Mouse (Mus musculus) myocyte (in vitro differentiated cells): Measurements from ENCODE around the gene Traf4. TPM values are rescaled to one million over a fixed set of nuclear protein-coding genes. Genes with fewer than 3 reads are reported as not detected.

Experiments used
- H3K27me3 ChIP-seq: one replicate; pipeline ENCODE4 v1.6.1; 2011; ENCODE audit not compliant: control insufficient read depth, insufficient read depth, insufficient read length
- H3K36me3 ChIP-seq: one replicate; pipeline ENCODE4 v1.6.1; 2011; ENCODE audit not compliant: control insufficient read depth, insufficient read depth
- H3K4me2 ChIP-seq: one replicate; pipeline ENCODE4 v1.6.1; 2011; ENCODE audit warnings: low read depth, control low read depth
- H3K4me3 ChIP-seq: one replicate; pipeline ENCODE4 v1.5.1; 2011; ENCODE audit warnings: mild to moderate bottlenecking, control low read depth, moderate library complexity
- H3K79me2 ChIP-seq: one replicate; pipeline ENCODE4 v1.6.1; 2011; ENCODE audit not compliant: control insufficient read depth, insufficient read depth
- H3ac ChIP-seq: one replicate; pipeline ENCODE4 v1.6.1; 2011; ENCODE audit not compliant: control insufficient read depth, insufficient read length
- CEBPB ChIP-seq: IDR thresholded peaks from 2 replicates; pipeline ENCODE4 v1.6.1; 2011; ENCODE audit warnings: mild to moderate bottlenecking, moderate library complexity; ENCODE audit not compliant: poor library complexity, insufficient read depth, severe bottlenecking
- E2F4 ChIP-seq: IDR thresholded peaks from one replicate; pipeline ENCODE4 v1.6.1; 2011; ENCODE audit warnings: mild to moderate bottlenecking, control low read depth, moderate library complexity; ENCODE audit not compliant: insufficient read depth
- MAX ChIP-seq: IDR thresholded peaks from one replicate; pipeline ENCODE4 v1.6.1; 2011; ENCODE audit warnings: low read depth, mild to moderate bottlenecking, control low read depth
- MYOD1 ChIP-seq, 3 experiments: IDR thresholded peaks; one replicate each; pipeline ENCODE4 v1.6.1; 2011; ENCODE audit warnings: control low read depth in 2 of 3, low read depth in 2 of 3, mild to moderate bottlenecking in 2 of 3, moderate library complexity in 1 of 3; ENCODE audit not compliant: insufficient read length in 2 of 3, control insufficient read depth in 1 of 3
- MYOG ChIP-seq, 3 experiments: IDR thresholded peaks; one replicate each; pipeline ENCODE4 v1.6.1; 2011; ENCODE audit warnings: control low read depth in 2 of 3, low read depth in 2 of 3, mild to moderate bottlenecking in 2 of 3; ENCODE audit not compliant: insufficient read length in 2 of 3, control insufficient read depth in 1 of 3, insufficient read depth in 1 of 3
- POLR2A ChIP-seq: IDR thresholded peaks from one replicate; pipeline ENCODE4 v1.6.1; 2011; ENCODE audit warnings: low read depth, mild to moderate bottlenecking, control low read depth, moderate library complexity; ENCODE audit not compliant: insufficient read length
- POLR2AphosphoS2 ChIP-seq: IDR thresholded peaks from one replicate; pipeline ENCODE4 v1.6.1; 2011; ENCODE audit warnings: low read depth, control low read depth; ENCODE audit not compliant: insufficient read length
- REST ChIP-seq: IDR thresholded peaks from one replicate; pipeline ENCODE4 v1.6.1; 2011; ENCODE audit warnings: mild to moderate bottlenecking, control low read depth, moderate library complexity; ENCODE audit not compliant: insufficient read depth, insufficient read length
- SRF ChIP-seq: IDR thresholded peaks from one replicate; pipeline ENCODE4 v1.6.1; 2011; ENCODE audit warnings: low read depth; ENCODE audit not compliant: control insufficient read depth, insufficient read length
- TCF12 ChIP-seq: IDR thresholded peaks from one replicate; pipeline ENCODE4 v1.6.1; 2011; ENCODE audit warnings: mild to moderate bottlenecking, control low read depth; ENCODE audit not compliant: poor library complexity, insufficient read depth, severe bottlenecking
- TCF3 ChIP-seq: IDR thresholded peaks from one replicate; pipeline ENCODE4 v1.6.1; 2011; ENCODE audit warnings: low read depth, control low read depth; ENCODE audit not compliant: insufficient read length
- USF1 ChIP-seq: IDR thresholded peaks from one replicate; pipeline ENCODE4 v1.6.1; 2011; ENCODE audit warnings: low read depth, mild to moderate bottlenecking, control low read depth, moderate library complexity
- polyA plus RNA-seq: library from polyadenylated mRNA; unstranded; fragments of >200 nt; fragmentation: generic; extraction: Trizol; gene quantifications from one replicate; pipeline ENCODE4 v1.2.1, GENCODE M21; 2012; ENCODE audit warnings: missing spikeins

Gene Traf4
- polyA plus RNA-seq, 1 experiment, result 206 TPM

- H3K4me3 ChIP-seq, result peak overlapping the region; percentile 62
- no peak overlapping the region for H3ac ChIP-seq
- H3K36me3 ChIP-seq, result peaks cover 15% of the 10 kb centered on the region
- H3K27me3 ChIP-seq, result no peaks in the 10 kb centered on the region
- TF ChIP-seq TCF3 (no peak), TCF12 (no peak), POLR2AphosphoS2 (peak; percentile 1), SRF (no peak)
- peak overlapping the region; percentile 99 for H3K4me2 ChIP-seq
- H3K79me2 ChIP-seq, result peaks cover 3% of the 10 kb centered on the region
Observed at GRCm38 (mm10) chr11:78175771-78176401, 10.5 kb upstream of the Traf4 start.

GRCm38 (mm10) chr11:78174506-78174905 lies 9.1 kb upstream of the Traf4 start:
- no peak overlapping the region for H3ac ChIP-seq
- no peaks in the 10 kb centered on the region for H3K79me2 ChIP-seq
- H3K36me3 ChIP-seq, result peaks cover 1% of the 10 kb centered on the region
- no peaks in the 10 kb centered on the region for H3K27me3 ChIP-seq
- H3K4me2 ChIP-seq, result no peak overlapping the region
- H3K4me3 ChIP-seq, result no peak overlapping the region
- no peak for TF ChIP-seq REST
- no peak for TF ChIP-seq POLR2A
- no peak for TF ChIP-seq USF1
- no peak for TF ChIP-seq MAX
- TF ChIP-seq MYOG (IDR thresholded peaks at IDR 0.05; ENCODE audit: control insufficient read depth in 1 of 3, insufficient read depth in 1 of 3, insufficient read length in 2 of 3, low read depth in 2 of 3), result no peak
- TF ChIP-seq SRF, result no peak
- TF ChIP-seq CEBPB, result no peak
- no peak for TF ChIP-seq TCF3
- TF ChIP-seq E2F4, result no peak
- no peak for TF ChIP-seq MYOD1 (IDR thresholded peaks at IDR 0.05; ENCODE audit: control insufficient read depth in 1 of 3, insufficient read length in 2 of 3, low read depth in 2 of 3)
- TF ChIP-seq POLR2AphosphoS2, result no peak
- TF ChIP-seq TCF12, result no peak

- TF ChIP-seq MYOG (IDR thresholded peaks at IDR 0.05; ENCODE audit: control insufficient read depth in 1 of 3, insufficient read depth in 1 of 3, insufficient read length in 2 of 3, low read depth in 2 of 3) (peak in 1 of 3 experiments; percentile 17), MAX (no peak)
- Histone ChIP-seq H3K36me3 (no peaks in the 10 kb centered on the region), H3K79me2 (no peaks in the 10 kb centered on the region), H3K27me3 (no peaks in the 10 kb centered on the region), H3ac (no peak overlapping the region), H3K4me3 (no peak overlapping the region), H3K4me2 (no peak overlapping the region)
Observed at GRCm38 (mm10) chr11:78172748-78173383, 7.5 kb upstream of the Traf4 start.

GRCm38 (mm10) chr11:78172034-78172747 lies 6.8 kb upstream of the Traf4 start:
- Histone ChIP-seq H3K4me2 (no peak overlapping the region), H3ac (no peak overlapping the region), H3K79me2 (no peaks in the 10 kb centered on the region), H3K27me3 (no peaks in the 10 kb centered on the region), H3K36me3 (no peaks in the 10 kb centered on the region), H3K4me3 (no peak overlapping the region)
- TF ChIP-seq POLR2AphosphoS2, result no peak
- TF ChIP-seq POLR2A, result no peak
- no peak for TF ChIP-seq E2F4
- no peak for TF ChIP-seq MYOG (IDR thresholded peaks at IDR 0.05; ENCODE audit: control insufficient read depth in 1 of 3, insufficient read depth in 1 of 3, insufficient read length in 2 of 3, low read depth in 2 of 3)
- no peak for TF ChIP-seq SRF
- no peak for TF ChIP-seq MYOD1 (IDR thresholded peaks at IDR 0.05; ENCODE audit: control insufficient read depth in 1 of 3, insufficient read length in 2 of 3, low read depth in 2 of 3)
- TF ChIP-seq MAX, result no peak
- TF ChIP-seq TCF12, result no peak
- no peak for TF ChIP-seq CEBPB
- TF ChIP-seq REST, result no peak
- no peak for TF ChIP-seq USF1
- TF ChIP-seq TCF3, result no peak

GRCm38 (mm10) chr11:78171328-78171727 lies 5.9 kb upstream of the Traf4 start:
- Histone ChIP-seq H3ac (no peak overlapping the region), H3K79me2 (no peaks in the 10 kb centered on the region), H3K36me3 (no peaks in the 10 kb centered on the region), H3K27me3 (no peaks in the 10 kb centered on the region), H3K4me2 (no peak overlapping the region), H3K4me3 (no peak overlapping the region)
- TF ChIP-seq POLR2A, result no peak
- TF ChIP-seq REST, result no peak
- TF ChIP-seq TCF12, result no peak
- no peak for TF ChIP-seq USF1
- TF ChIP-seq POLR2AphosphoS2, result no peak
- TF ChIP-seq MAX, result no peak
- TF ChIP-seq E2F4, result no peak
- TF ChIP-seq TCF3, result no peak
- no peak for TF ChIP-seq CEBPB
- no peak for TF ChIP-seq SRF
- no peak for TF ChIP-seq MYOD1 (IDR thresholded peaks at IDR 0.05; ENCODE audit: control insufficient read depth in 1 of 3, insufficient read length in 2 of 3, low read depth in 2 of 3)
- no peak for TF ChIP-seq MYOG (IDR thresholded peaks at IDR 0.05; ENCODE audit: control insufficient read depth in 1 of 3, insufficient read depth in 1 of 3, insufficient read length in 2 of 3, low read depth in 2 of 3)
